Mouse (Mus musculus): ENCODE measurements around the gene Elavl3. TPM values are rescaled to one million over a fixed set of nuclear protein-coding genes. Genes with fewer than 3 reads are reported as not detected.

The Elavl3 gene
- polyA plus RNA-seq, 1 experiment from 2014 or later: 69.1 TPM

DNA sequence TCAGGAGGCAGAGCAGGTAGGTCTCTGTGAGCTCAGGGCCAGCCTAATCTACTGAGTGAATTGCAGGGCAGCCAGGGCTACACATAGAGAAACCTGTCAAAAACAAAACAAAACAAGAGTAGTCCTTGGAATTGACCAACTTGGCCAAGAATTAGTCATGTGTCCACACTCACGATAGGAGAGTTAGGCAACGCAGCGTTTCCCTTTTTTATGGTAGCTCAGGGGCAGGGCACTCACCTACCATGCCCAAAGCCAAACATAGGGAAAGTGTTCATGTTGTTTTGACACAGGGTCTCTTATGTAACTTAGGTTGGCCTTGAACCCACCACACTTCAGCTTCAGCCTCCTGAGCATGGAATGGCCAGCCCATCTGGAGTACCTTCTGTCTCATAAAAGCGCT lies 82.5 kb downstream of the Elavl3 start:
- Histone ChIP-seq H3K27ac (ENCODE audit: low read depth, low read length) (no peak overlapping the region), H3K4me2 (ENCODE audit: low read depth) (no peak overlapping the region), H3K9ac (ENCODE audit: low read length) (no peak overlapping the region), H3K36me3 (ENCODE audit: control insufficient read depth, insufficient read depth, low read length) (no peaks in the 10 kb centered on the region), H3K4me3 (ENCODE audit: low read depth, low read length) (no peak overlapping the region), H3K27me3 (ENCODE audit: control insufficient read depth, insufficient read depth, low read length) (no peaks in the 10 kb centered on the region), H3K4me1 (ENCODE audit: control insufficient read depth, insufficient read depth, low read length) (no peaks in the 10 kb centered on the region), H3K9me3 (ENCODE audit: control insufficient read depth, low read length) (no peaks in the 10 kb centered on the region)
- DNase-seq (ENCODE audit: low spot score) (no peak), ATAC-seq (ENCODE audit: insufficient read depth, low FRiP score, low TSS enrichment) (no peak)
- WGBS: 89% methylated on average over 4 of the region's 4 CpGs

DNA sequence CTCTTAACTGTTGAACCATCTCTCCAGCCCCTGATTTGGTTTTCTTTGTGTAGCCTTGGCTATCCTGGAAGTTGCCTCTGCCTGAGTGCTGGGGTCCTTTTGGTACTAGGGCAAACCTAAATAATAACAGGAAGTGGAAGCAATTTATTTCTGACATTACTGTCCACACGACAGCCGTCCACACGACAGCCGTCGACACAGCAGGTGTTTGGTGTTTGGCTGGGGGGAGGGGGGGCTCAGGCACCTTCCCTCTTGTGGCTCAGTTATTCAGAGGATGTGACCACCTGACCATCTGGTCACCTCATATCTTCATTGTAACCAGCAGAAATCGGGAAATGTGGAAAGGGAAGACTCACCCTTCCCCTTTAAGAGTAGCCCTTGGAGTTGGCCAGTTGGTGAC lies 82.9 kb downstream of the Elavl3 start:
- 72% methylated on average over 6 of the region's 6 CpGs for WGBS
- no peak overlapping the region for H3K27ac ChIP-seq (ENCODE audit: low read depth, low read length)
- ATAC-seq (ENCODE audit: insufficient read depth, low FRiP score, low TSS enrichment) (no peak), DNase-seq (ENCODE audit: low spot score) (no peak)
- H3K27me3 ChIP-seq (ENCODE audit: control insufficient read depth, insufficient read depth, low read length): no peaks in the 10 kb centered on the region
- H3K4me2 ChIP-seq (ENCODE audit: low read depth): no peak overlapping the region
- no peak overlapping the region for H3K4me3 ChIP-seq (ENCODE audit: low read depth, low read length)
- no peaks in the 10 kb centered on the region for H3K4me1 ChIP-seq (ENCODE audit: control insufficient read depth, insufficient read depth, low read length)
- no peaks in the 10 kb centered on the region for H3K9me3 ChIP-seq (ENCODE audit: control insufficient read depth, low read length)
- H3K36me3 ChIP-seq (ENCODE audit: control insufficient read depth, insufficient read depth, low read length): no peaks in the 10 kb centered on the region
- H3K9ac ChIP-seq (ENCODE audit: low read length): no peak overlapping the region

Other genes with a start within 250 kb of the Elavl3 start
- gene Angptl8, start 216.5 kb downstream of the Elavl3 start, polyA plus RNA-seq (2014; fragmentation: Nextera tagmentation; extraction: Ambion mirVana): not detected in 2 replicates
- 24.7 and 25.4 TPM in 2 replicates for gene Dock6, start 199.4 kb downstream of the Elavl3 start, polyA plus RNA-seq (2014; fragmentation: Nextera tagmentation; extraction: Ambion mirVana)
- gene Rab3d, start 133.8 kb downstream of the Elavl3 start, polyA plus RNA-seq (2014; fragmentation: Nextera tagmentation; extraction: Ambion mirVana): 11.1 and 12.7 TPM in 2 replicates
- 3.6 TPM in 2 replicates for gene Ccdc159, start 124.6 kb downstream of the Elavl3 start, polyA plus RNA-seq (2014; fragmentation: Nextera tagmentation; extraction: Ambion mirVana)
- gene Tmem205, start 124.5 kb downstream of the Elavl3 start, polyA plus RNA-seq (2014; fragmentation: Nextera tagmentation; extraction: Ambion mirVana): 35.1 and 35.4 TPM in 2 replicates
- 27.7 TPM in 2 replicates for gene Plppr2, start 115.0 kb downstream of the Elavl3 start, polyA plus RNA-seq (2014; fragmentation: Nextera tagmentation; extraction: Ambion mirVana)
- 18.9 and 22.5 TPM in 2 replicates for gene Swsap1, start 96.3 kb downstream of the Elavl3 start, polyA plus RNA-seq (2014; fragmentation: Nextera tagmentation; extraction: Ambion mirVana)
- 4.1 and 5.9 TPM in 2 replicates for gene Epor, start 88.5 kb downstream of the Elavl3 start, polyA plus RNA-seq (2014; fragmentation: Nextera tagmentation; extraction: Ambion mirVana)
- 2.3 and 3.7 TPM in 2 replicates for gene Rgl3, start 62.6 kb downstream of the Elavl3 start, polyA plus RNA-seq (2014; fragmentation: Nextera tagmentation; extraction: Ambion mirVana)
- 2.7 and 3.5 TPM in 2 replicates for gene Ccdc151, start 49.4 kb downstream of the Elavl3 start, polyA plus RNA-seq (2014; fragmentation: Nextera tagmentation; extraction: Ambion mirVana)
- gene Prkcsh, start 49.2 kb downstream of the Elavl3 start, polyA plus RNA-seq (2014; fragmentation: Nextera tagmentation; extraction: Ambion mirVana): 91.4 and 106 TPM in 2 replicates
- not detected in 2 replicates for gene Gm49318, start 19.2 kb upstream of the Elavl3 start, polyA plus RNA-seq (2014; fragmentation: Nextera tagmentation; extraction: Ambion mirVana)
- gene Zfp653, start 19.4 kb upstream of the Elavl3 start, polyA plus RNA-seq (2014; fragmentation: Nextera tagmentation; extraction: Ambion mirVana): 8.2 and 9.5 TPM in 2 replicates
- gene Ecsit, start 33.4 kb upstream of the Elavl3 start, polyA plus RNA-seq (2014; fragmentation: Nextera tagmentation; extraction: Ambion mirVana): 40.1 and 40.4 TPM in 2 replicates
- 1.0 and 2.6 TPM in 2 replicates for gene Cnn1, start 47.2 kb upstream of the Elavl3 start, polyA plus RNA-seq (2014; fragmentation: Nextera tagmentation; extraction: Ambion mirVana)
- 217 and 221 TPM in 2 replicates for gene Elof1, start 65.1 kb upstream of the Elavl3 start, polyA plus RNA-seq (2014; fragmentation: Nextera tagmentation; extraction: Ambion mirVana)
- gene Acp5, start 83.7 kb upstream of the Elavl3 start, polyA plus RNA-seq (2014; fragmentation: Nextera tagmentation; extraction: Ambion mirVana): 14.9 and 16.8 TPM in 2 replicates
- 59.6 and 59.7 TPM in 2 replicates for gene Pigyl, start 104.8 kb upstream of the Elavl3 start, polyA plus RNA-seq (2014; fragmentation: Nextera tagmentation; extraction: Ambion mirVana)
- gene Zfp872, start 136.1 kb upstream of the Elavl3 start, polyA plus RNA-seq (2014; fragmentation: Nextera tagmentation; extraction: Ambion mirVana): 0.15 and 0.24 TPM in 2 replicates
- gene Zfp809, start 173.7 kb upstream of the Elavl3 start, polyA plus RNA-seq (2014; fragmentation: Nextera tagmentation; extraction: Ambion mirVana): 11.7 and 12.3 TPM in 2 replicates
- gene Zfp599, start 207.9 kb upstream of the Elavl3 start, polyA plus RNA-seq (2014; fragmentation: Nextera tagmentation; extraction: Ambion mirVana): 6.4 and 6.7 TPM in 2 replicates